Mouse (Mus musculus): ENCODE data around the gene Irf3.
A peak's percentile ranks its signal among the peaks of the same experiment; 100 is the strongest.
"Not testable (repeated sequence)": the region's sequence is repeated elsewhere in the genome, so short reads cannot be mapped to it uniquely, and the experiment has no call there.

Irf3 gene

GRCm38 (mm10) chr7:45008411-45008810, 11.0 kb downstream of the Irf3 start:
- DNase-seq: peak; percentile 41

DNA sequence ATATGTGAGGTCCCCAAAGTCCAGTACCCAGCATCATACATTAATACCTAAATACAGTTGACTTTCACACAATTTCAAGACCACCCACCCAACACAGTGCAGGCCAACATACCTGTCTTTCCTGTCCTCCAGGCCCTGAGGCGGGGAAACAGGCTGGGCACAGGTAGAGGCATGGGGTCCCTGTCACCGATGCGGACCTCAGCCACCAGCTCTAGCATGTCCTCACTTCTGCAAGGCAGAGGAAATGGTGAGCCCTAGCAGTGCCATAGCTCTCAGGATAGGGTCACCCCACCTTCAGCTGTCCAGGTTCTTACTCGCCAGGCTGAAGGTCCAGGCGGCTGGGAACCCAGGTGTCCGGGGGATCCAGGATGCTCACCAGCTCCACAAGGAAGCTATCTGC, 14.6 kb downstream of the Irf3 start:
- no peak for DNase-seq

DNA sequence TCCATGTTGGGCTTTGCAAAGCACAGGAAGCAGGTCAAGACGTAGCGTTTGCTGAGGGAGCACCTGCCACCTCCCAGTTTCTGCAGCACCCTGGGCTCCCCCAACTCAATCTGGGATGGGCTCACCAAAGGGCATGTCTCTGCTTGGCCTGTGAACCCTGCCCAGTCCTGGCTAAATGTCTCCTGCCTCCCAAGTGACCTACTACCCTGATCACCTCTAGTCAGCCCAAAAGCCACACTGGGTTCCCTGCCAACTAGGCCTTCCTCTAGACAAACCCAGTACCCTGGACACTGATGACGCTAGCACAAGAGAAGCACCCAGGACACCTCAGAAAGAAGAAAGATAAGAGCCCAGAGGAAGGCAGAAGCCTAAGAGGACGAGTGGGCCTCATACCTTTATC, 15.4 kb downstream of the Irf3 start:
- peak; percentile 55 for DNase-seq

DNA sequence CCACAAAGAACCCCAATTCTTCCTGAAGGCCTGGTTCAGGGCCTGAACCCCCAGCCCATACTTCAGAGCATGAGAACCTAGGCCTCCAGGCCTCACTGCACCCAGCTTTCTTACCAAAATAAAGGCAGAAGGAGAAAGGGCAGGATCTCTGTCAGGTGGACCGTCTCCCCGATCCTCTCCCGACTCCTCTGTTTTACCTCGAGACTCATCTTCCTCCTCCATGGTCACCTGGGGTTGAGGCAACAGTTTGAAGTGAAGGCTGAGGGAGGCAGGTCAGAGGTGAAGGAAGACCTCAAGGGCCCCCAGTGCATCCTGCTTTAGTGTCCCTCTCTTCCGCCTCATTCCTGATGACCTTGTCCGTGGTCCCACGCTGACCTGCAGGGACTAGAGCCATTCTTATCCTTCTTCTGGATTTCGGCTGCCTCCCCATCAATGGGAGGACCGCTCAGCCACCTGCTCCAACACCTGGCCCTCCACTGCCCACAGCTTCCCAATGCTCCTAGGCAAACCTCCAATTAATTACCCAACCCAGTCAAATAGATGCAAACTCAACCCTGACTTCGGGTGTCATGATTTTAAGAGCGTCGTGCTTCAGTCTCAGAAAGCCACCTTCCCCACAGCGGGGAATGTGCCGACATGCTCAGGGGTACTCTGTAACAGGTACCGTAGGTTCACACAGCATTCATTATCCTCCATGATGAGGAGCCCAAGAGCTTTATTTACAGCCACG, 16.1 kb downstream of the Irf3 start:
- DNase-seq: peak; percentile 51

- DNase-seq: peak; percentile 48
These were observed 16.6 kb downstream of the Irf3 start for GRCm38 (mm10) chr7:45014096-45014451.

DNA sequence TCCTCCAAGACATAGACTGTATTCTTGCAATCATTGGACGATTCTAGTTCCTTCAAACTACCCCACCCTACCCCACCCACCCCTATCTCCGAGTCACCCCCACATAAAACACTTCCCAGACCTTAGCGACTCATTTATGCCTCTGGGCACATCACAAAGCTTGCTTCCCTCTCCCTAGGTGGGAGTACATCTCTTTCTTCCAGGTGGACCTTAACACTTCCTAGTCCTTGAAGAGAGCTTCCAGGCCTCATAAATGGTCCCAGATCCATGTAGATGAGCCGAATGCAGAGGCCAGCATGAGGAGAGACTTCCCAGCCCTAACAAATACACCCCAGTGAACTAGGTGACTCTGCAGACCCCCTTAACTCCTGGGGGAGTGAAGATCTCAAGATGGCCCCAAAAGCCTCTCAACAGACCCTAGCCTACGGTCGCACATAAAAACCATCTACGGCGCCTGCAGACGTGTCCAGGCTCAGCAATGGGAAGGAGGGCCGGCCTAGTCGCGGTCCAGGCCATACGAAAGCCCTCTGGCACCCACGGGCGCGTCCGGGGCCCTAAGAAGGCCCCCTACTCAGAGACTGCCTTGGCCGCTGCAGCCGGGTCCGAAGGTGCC, 18.0 kb downstream of the Irf3 start:
- no peak for DNase-seq

- peak; percentile 100 for DNase-seq
These were observed 18.6 kb downstream of the Irf3 start, which contains the start of gene Scaf1 for GRCm38 (mm10) chr7:45015957-45016612. Gene Scaf1, minus strand, starts transcription at chr7:45016363.

DNA sequence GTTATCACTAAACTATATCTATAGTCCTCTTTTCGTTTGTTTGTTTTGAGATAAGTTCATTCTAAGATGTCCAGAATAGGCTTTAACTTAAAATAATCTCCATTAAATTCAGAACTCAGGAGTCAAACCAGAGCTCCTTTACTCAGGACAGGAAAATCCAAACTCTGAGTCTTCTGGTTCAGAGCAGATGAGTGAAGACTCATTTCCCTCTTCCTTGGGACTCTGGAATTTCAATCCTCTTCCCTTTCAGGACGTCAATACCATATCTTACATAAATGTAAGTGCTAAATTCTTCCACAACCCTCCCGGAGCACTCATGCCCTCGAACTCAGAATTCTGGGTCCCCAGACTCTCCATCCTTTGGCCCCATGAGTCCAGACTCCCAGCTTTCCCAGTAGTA, 19.3 kb downstream of the Irf3 start:
- no peak for DNase-seq

DNA sequence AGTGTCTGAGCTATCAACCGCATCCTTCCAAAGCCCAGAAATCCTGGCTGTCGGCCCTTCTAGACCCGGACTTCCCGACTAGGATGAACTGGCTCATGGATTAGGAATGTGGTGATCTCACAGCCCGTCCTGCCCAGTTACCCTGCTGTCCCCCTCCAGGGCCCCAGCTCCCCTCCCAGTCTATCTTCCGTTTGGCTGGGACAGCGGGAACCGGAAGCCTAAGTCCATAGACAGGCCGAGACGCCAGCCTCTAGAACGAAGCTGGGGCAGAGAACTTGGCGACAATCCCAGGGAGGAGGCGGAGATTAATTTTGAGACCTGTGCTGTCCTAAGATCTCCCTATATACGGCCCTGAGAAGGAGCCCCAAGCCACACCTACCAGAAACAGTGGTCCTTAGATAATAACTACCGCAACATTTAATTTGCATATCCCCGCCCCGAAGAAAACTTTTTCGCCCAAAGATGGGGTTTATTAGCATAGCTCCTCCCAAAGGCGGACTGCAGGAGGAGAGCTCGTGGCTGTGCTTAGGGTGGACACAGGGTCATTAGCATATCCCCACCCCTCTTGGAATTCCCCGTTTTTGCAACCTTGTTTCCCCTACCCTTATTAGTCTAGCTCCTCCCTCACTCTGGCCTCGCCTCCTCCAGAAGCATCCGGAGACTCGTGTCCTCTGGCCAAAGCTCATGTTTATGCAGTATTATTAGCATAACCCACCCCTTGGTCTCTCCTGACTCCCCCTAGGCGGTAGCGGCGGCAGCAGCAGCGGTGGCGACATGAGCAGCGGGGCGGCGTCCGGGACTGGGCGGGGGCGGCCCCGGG, 20.0 kb downstream of the Irf3 start, which contains the start of gene Rras:
Gene Rras, plus strand, starts transcription at position 720 of the 820 bp plus-strand sequence.
- peak; percentile 91 for DNase-seq

- DNase-seq: peak; percentile 55
These were observed 21.7 kb downstream of the Irf3 start for GRCm38 (mm10) chr7:45019031-45019571.

DNA sequence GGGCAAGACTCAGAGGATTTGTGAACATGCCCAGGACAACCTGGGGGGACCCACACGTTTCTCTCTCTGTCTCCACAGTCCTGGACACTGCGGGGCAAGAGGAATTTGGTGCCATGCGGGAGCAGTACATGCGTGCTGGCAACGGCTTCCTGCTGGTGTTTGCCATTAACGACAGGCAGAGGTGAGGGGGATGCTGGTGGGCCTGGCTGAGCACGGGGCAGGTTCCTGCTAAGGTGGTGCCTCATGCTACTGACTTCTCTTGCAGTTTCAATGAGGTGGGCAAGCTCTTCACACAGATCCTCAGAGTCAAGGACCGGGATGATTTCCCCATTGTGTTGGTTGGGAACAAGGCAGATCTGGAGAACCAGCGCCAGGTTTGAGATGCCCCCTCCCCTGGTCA, 22.8 kb downstream of the Irf3 start:
- DNase-seq: peak; percentile 52

DNA sequence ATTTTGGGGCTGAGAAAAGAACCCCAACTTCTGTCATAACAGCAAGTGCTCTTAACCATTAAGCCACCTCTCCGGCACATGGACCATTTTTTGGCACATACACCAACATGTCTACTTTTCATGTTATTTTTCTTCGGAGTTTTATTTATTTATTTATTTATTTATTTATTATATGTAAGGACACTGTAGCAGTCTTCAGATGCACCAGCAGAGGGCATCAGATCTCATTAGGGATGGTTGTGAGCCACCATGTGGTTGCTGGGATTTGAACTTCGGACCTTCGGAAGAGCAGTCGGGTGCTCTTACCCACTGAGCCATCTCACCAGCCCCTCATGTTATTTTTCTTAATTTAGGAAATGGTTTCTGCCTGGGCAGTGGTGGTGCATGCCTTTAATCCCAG, 26.3 kb downstream of the Irf3 start:
- DNase-seq: not testable (repeated sequence)

- DNase-seq: no peak
These were observed 27.1 kb downstream of the Irf3 start for GRCm38 (mm10) chr7:45024281-45025248.

DNA sequence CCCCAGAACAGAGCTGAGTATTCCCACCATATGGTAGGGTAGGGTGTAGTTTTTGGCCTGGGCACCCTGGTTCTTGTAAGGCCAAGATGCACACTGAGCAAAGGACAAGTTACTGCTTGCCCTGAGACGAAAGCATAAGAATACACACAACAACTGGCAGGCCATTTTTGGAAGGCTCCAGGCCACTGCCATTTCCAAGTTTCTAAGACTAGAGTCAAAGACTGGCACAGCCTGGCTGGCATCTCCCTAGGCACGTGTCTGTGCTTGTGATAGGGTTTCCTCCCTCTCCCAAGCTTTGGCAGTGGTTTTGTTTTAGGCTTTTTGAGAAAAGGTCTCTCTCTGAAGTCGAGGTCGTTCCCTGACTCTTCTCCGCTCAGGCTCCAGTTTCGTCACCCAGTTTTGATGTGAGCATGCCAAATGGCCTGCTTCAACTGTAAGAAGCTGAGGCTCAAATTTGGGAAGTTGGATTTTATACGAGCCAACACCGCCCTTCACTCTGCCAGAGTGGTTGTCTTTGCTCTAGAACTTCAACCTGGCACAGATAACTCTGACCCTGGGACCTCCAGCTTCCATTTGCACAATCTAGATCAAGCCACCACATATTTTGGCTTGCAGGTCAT, 28.3 kb downstream of the Irf3 start:
- peak; percentile 32 for DNase-seq

GRCm38 (mm10) chr7:45026256-45026655, 28.8 kb downstream of the Irf3 start:
- no peak for DNase-seq

GRCm38 (mm10) chr7:45027761-45028160, 30.3 kb downstream of the Irf3 start:
- no peak for DNase-seq

- DNase-seq: peak; percentile 14
These were observed 30.9 kb downstream of the Irf3 start for GRCm38 (mm10) chr7:45028351-45028750.

GRCm38 (mm10) chr7:45029995-45030394, 32.5 kb downstream of the Irf3 start:
- DNase-seq: no peak

GRCm38 (mm10) chr7:45030857-45031256, 33.4 kb downstream of the Irf3 start:
- no peak for DNase-seq

DNA sequence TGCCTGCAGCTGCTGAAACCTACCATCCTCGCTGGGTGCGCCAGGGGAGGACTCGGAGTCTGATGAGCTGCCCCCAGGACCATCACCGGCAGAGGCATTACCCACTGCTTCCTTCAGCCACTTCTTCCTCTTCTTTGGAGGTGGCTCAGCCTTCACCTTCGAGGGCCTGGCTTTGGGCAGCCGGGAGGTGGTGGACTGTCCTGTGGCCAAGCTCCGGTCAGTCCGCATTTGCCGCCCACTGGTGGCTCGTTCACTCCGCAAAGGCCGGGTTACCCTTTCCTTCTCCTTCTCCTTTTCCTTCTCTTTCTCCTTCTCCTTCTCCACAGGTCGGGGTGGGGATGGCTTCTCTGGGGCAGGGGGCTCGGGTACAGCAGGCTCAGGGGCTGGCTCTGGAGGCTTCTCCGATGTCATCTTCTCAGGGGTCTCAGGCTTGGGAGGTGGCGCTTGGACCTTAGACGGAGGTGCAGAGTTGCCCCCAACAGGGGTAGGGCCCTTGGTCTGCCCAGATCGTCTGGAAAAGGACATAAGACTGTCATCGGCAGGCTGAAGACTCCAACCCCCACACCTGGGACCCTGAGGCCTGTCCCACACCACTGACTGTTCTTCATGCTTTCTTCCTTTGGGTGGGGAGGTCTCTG, 36.4 kb downstream of the Irf3 start:
- no peak for DNase-seq

GRCm38 (mm10) chr7:45035631-45036030, 38.2 kb downstream of the Irf3 start:
- no peak for DNase-seq

All from cerebellum, adult 11-12 months (tissue).